Mouse (Mus musculus) heart, embryonic 13.5 days (tissue): ENCODE data around the gene Spopl. TPM values are rescaled to one million over a fixed set of nuclear protein-coding genes. Genes with fewer than 3 reads are reported as not detected.
A peak's percentile ranks its signal among the peaks of the same experiment; 100 is the strongest.
"Not testable (repeated sequence)": the region's sequence is repeated elsewhere in the genome, so short reads cannot be mapped to it uniquely, and the experiment has no call there.

Experiments
- ATAC-seq: fragments of 200-750 bp; cut with Nextera tagmentation; 2 replicates; pipeline ENCODE4 v1.8.0; 2017; ENCODE audit warnings: moderate TSS enrichment; ENCODE audit not compliant: insufficient number of reproducible peaks, low FRiP score, low TSS enrichment; ENCODE audit errors: extremely low read depth
- H3K27ac ChIP-seq: fragments of 300-500 bp; sonication (generic); replicated peaks from 2 replicates; pipeline ENCODE4 v1.5.1; 2015; ENCODE audit warnings: moderate library complexity, mild to moderate bottlenecking, inconsistent platforms
- H3K27me3 ChIP-seq: fragments of 300-500 bp; sonication (generic); replicated peaks from 2 replicates; pipeline ENCODE4 v1.6.1; 2015; ENCODE audit warnings: mild to moderate bottlenecking, inconsistent platforms
- H3K36me3 ChIP-seq: fragments of 300-500 bp; sonication (generic); 2 replicates; pipeline ENCODE4 v1.6.1; 2015; ENCODE audit warnings: mild to moderate bottlenecking, inconsistent platforms
- H3K4me1 ChIP-seq: fragments of 300-500 bp; sonication (generic); 2 replicates; pipeline ENCODE4 v1.6.1; 2015; ENCODE audit warnings: inconsistent platforms
- H3K4me2 ChIP-seq: fragments of 300-500 bp; sonication (generic); 2 replicates; pipeline ENCODE4 v1.6.1; 2015; ENCODE audit warnings: inconsistent platforms, mild to moderate bottlenecking, moderate library complexity
- H3K4me3 ChIP-seq: fragments of 300-500 bp; sonication (generic); 2 replicates; pipeline ENCODE4 v1.5.1; 2015; ENCODE audit warnings: moderate library complexity, mild to moderate bottlenecking, inconsistent platforms
- H3K9ac ChIP-seq: fragments of 300-500 bp; sonication (generic); 2 replicates; pipeline ENCODE4 v1.6.1; 2015; ENCODE audit warnings: inconsistent platforms, mild to moderate bottlenecking, moderate library complexity
- H3K9me3 ChIP-seq: fragments of 300-500 bp; sonication (generic); 2 replicates; pipeline ENCODE4 v1.6.1; 2016; ENCODE audit warnings: inconsistent platforms
- WGBS: fragments of 180-500 bp; shearing (Covaris S2); methylation state at CpG from one replicate; pipeline ENCODE4 v1.1.7; 2015; ENCODE audit warnings: mixed read lengths; 5-methylcytosine and 5-hydroxymethylcytosine counted together
- polyA plus RNA-seq: library from polyadenylated mRNA; unstranded; fragments of >200 nt; fragmentation: Nextera tagmentation; extraction: Ambion mirVana; gene quantifications from 2 replicates; pipeline ENCODE4 v1.2.1, GENCODE M21; 2015

Spopl gene
- polyA plus RNA-seq, result 7.2 and 8.6 TPM in 2 replicates

DNA sequence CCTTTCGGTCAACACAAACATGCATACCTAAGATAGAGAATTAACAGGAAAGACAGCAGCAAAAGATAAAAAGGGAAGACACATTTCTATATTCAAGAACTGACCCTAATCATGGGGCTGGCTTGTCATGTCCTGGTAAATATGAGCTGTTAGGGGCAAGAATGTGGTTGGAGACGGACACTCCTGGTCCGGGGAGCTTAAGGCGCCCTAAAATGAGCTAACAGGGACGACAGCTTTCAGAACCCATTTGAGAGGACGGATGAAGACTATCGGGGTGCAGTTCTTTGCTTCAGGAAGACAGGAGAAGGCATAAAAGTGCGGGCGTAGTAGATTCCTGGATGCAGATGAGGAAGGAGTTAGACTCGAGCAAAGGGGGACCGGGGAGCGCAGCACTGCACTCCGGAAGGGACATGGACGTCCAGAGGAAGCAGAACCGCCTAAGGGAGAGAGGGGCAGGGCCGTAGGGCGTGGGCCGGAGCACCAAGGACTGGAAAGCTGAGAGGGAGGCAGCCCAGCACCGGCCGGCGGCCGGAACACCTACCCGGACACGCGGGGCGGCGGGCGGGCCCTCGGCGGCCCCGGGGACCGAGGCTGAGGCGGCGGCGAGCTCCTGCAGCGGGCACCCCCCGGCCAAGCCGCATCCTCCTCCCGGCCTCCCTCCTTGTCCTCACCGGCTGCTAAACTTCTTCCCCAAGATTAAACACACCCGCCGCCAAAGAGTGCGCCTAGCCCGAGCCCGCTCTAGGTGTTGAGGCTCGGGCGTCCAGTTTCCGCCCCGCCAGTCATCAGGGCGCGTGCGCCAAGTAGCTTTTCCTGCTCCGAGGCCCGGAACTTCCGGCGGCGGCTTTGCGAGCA is at the start of gene Spopl:
Gene Spopl (minus strand): TSS at position 805 of the 855 bp plus-strand sequence.
- H3K9me3 ChIP-seq, result no peaks in the 10 kb centered on the region
- H3K4me3 ChIP-seq, result peak within 1 kb of the TSS; percentile 78
- WGBS, result 2% methylated on average over 56 of the region's 58 CpGs
- ATAC-seq, result peak; percentile 63
- no peaks in the 10 kb centered on the region for H3K27me3 ChIP-seq
- no peaks in the 10 kb centered on the region for H3K36me3 ChIP-seq
- peak within 1 kb of the TSS; percentile 96 for H3K9ac ChIP-seq
- H3K4me1 ChIP-seq, result peaks cover 9% of the 10 kb centered on the region
- peak within 1 kb of the TSS; percentile 84 for H3K4me2 ChIP-seq
- peak within 1 kb of the TSS; percentile 88 for H3K27ac ChIP-seq

DNA sequence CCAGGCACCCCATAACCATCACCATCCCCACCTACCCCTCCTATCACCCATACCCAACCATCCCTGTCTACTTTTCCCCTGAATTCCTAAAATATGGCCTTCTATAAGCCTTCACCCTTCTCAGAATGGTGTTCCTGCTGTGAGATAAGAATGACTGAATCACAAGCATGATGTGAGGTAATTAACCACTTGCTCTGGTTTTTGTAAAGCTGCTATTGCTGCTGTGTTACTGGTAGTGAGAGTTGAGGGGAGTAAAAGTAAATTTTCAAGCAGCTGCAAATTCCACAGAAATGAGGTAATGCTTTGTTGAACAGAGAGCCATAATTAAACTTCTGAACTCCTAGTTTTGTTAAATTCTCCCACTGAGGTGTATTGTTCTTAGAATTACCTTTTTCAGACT is 48.2 kb upstream of the Spopl start:
- H3K27ac ChIP-seq, result no peak overlapping the region
- H3K9ac ChIP-seq, result no peak overlapping the region
- no peak for ATAC-seq
- H3K4me3 ChIP-seq, result no peak overlapping the region
- H3K9me3 ChIP-seq, result no peaks in the 10 kb centered on the region
- no peak overlapping the region for H3K4me2 ChIP-seq
- no peaks in the 10 kb centered on the region for H3K4me1 ChIP-seq
- H3K27me3 ChIP-seq, result no peaks in the 10 kb centered on the region
- no peaks in the 10 kb centered on the region for H3K36me3 ChIP-seq

DNA sequence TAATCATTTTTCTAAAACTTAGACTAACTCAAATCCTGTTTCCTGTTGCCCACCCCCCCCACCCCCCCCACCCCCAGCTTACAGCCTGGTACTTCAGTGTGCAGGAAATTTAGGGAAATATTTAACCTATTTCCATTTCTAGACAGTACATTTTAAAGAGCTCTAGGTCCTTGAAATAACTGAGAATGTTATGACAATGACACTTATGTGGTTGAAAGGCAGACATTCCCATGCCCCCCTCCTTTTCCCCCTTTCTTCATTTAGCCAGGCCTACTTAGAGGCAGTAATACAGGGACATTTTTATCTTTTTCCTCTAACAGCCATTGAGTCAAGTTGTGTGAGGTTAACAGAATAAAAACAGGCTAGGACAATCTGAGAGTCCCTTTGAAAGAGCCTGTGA is 46.1 kb upstream of the Spopl start:
- Histone ChIP-seq H3K27me3 (no peaks in the 10 kb centered on the region), H3K4me1 (no peaks in the 10 kb centered on the region), H3K4me2 (no peak overlapping the region), H3K9ac (no peak overlapping the region), H3K9me3 (no peaks in the 10 kb centered on the region), H3K36me3 (no peaks in the 10 kb centered on the region), H3K4me3 (no peak overlapping the region), H3K27ac (no peak overlapping the region)
- no peak for ATAC-seq

DNA sequence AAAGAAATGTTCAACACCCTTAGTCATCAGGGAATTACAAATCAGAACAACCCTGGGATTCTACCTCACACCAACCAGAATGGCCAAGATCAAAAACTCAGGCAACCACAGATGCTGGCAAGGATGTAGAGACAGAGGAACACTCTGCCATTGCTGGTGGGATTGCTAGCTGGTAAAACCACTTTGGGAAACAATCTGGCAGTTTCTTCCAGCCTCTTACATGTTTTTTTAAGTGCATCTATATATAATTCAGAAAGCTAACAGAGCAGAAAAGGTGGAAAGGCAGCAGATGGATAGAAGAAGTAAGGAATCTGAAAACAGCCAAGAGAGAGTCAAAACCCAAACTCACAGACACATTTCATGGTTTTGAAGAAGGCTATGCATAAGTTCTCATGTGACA is 33.5 kb upstream of the Spopl start:
- Histone ChIP-seq H3K4me2 (no peak overlapping the region), H3K9ac (no peak overlapping the region), H3K4me1 (no peaks in the 10 kb centered on the region), H3K9me3 (no peaks in the 10 kb centered on the region), H3K36me3 (no peaks in the 10 kb centered on the region), H3K27me3 (no peaks in the 10 kb centered on the region), H3K27ac (no peak overlapping the region), H3K4me3 (no peak overlapping the region)
- ATAC-seq, result no peak

DNA sequence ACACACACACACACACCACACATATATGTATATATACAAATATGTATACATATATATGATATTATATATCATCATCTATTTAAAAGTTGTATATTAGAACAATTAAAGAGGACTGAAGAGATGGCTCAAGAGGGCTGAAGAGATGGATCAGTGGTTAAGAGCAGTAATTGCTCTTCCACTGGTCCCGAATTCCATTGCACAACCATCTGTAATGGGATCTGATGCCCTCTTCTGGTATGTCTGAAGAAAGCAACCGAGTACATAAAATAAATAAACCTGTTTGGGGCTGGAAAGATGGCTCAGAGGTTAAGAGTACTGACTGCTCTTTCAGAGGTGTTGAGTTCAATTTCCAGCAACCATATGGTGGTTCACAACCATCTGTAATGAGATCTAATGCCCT is 16.9 kb upstream of the Spopl start:
- Histone ChIP-seq H3K9ac (no peak overlapping the region), H3K4me2 (no peak overlapping the region), H3K36me3 (no peaks in the 10 kb centered on the region), H3K27me3 (no peaks in the 10 kb centered on the region), H3K27ac (no peak overlapping the region), H3K4me1 (no peaks in the 10 kb centered on the region), H3K9me3 (no peaks in the 10 kb centered on the region), H3K4me3 (no peak overlapping the region)
- WGBS, result 31% methylated on average over 2 of the region's 2 CpGs
- no peak for ATAC-seq

DNA sequence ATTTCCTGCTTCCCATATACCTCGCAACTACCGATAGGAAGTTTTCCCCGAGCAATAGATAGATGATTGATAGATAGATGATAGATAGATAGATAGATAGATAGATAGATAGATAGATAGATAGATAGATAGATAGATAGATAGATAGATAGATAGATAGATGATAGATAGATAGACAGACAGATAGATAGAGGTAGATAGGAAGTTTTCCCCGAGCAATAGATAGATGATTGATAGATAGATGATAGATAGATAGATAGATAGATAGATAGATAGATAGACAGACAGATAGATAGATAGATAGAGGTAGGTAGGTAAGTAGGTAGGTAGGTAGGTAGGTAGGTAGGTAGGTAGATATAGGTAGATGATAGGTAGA is 239 bp upstream of the Spopl start:
- H3K4me1 ChIP-seq, ATAC-seq, H3K9me3 ChIP-seq, H3K36me3 ChIP-seq, H3K27me3 ChIP-seq: not testable (repeated sequence)
- peak overlapping the region; percentile 78 for H3K4me3 ChIP-seq
- peak overlapping the region; percentile 96; the same call in 1 of the 2 replicates for H3K9ac ChIP-seq
- H3K4me2 ChIP-seq, result peak overlapping the region; percentile 84
- H3K27ac ChIP-seq, result peak overlapping the region; percentile 88
- WGBS, result 16% methylated on average over 4 of the region's 4 CpGs

DNA sequence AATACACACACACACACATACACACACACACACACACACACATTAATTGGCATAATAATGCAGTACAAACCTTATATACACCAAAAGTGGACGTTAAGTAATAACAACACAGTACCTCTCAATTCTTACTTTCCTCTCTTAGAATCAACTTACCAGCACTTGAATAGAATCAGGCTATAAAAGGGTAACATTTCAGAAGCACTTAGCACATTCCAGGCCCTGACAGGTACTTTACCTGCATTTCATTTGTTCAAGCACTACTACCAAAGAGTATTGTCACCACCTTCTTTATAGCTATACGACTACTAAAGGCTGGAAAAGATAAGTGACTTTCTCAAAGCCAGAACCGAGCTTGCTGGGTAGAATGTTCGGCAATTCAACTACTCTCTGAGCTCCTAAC is 1.3 kb downstream of the Spopl start:
- Histone ChIP-seq H3K4me2 (peak overlapping the region; percentile 84), H3K27me3 (no peaks in the 10 kb centered on the region), H3K9ac (peak overlapping the region; percentile 96), H3K4me3 (peak overlapping the region; percentile 78), H3K27ac (no peak overlapping the region), H3K9me3 (no peaks in the 10 kb centered on the region), H3K4me1 (peaks cover 12% of the 10 kb centered on the region), H3K36me3 (no peaks in the 10 kb centered on the region)
- ATAC-seq, result no peak
- WGBS, result 59% methylated on average over 4 of the region's 4 CpGs

DNA sequence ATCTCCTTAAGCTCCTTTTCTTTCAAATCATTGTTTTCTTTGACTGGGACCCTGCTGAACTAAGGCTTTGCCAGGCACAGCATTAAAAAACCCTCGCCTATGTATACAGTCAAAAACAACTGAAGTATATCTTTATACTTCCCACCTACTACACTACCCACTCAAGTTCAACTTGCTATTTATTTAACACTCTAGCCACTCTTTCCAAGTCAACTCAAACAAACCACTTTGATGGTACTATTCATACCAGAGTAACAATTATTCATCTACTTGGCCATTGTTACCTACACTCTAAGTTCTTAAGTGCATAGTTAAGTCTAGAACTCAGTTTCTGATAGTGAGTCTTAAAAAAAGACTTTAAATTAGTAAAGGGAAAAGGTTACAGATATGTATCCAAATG is 3.1 kb downstream of the Spopl start:
- H3K36me3 ChIP-seq, result no peaks in the 10 kb centered on the region
- H3K4me1 ChIP-seq, result peaks cover 14% of the 10 kb centered on the region
- no peak overlapping the region for H3K9ac ChIP-seq
- H3K27ac ChIP-seq, result no peak overlapping the region
- H3K27me3 ChIP-seq, result no peaks in the 10 kb centered on the region
- no peak overlapping the region for H3K4me3 ChIP-seq
- no peaks in the 10 kb centered on the region for H3K9me3 ChIP-seq
- H3K4me2 ChIP-seq, result no peak overlapping the region
- WGBS, result 78% methylated on average over 1 of the region's 1 CpGs
- ATAC-seq, result no peak

DNA sequence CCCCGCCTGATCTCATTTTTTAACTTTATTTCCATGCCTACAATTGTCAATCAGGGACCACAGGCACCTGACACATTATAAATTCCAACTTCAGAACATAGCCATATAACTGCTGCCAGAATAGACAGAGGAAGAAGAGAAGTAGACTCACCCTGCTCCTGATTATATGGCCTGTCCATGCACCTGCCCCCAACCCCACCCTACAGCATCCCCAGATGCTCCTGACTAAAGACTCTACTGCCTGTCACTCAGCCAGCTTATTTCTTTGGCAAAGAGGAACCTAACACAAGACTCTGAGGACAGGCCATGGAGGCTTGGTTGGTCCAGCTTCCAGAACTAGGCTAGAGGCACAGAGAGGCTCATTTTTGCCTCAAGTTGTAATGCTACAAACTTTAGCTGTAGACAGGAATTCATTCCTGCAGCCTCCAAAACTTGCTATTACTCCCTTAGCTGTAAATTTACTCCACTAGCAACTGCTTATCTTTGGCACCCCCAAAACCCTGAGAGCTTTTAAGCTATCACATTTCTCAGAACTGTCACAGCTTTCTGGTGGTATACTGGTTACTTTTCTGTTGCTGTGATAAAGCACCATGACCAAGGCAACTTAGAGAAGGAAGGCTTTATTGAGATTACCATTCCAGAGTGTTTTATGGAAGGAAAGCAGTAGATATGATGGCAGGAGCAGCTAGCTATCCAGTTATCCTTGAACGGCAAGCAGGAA is 6.7 kb downstream of the Spopl start:
- no peak overlapping the region for H3K9ac ChIP-seq
- WGBS, result 73% methylated on average over 2 of the region's 2 CpGs
- H3K27ac ChIP-seq, result no peak overlapping the region
- H3K4me3 ChIP-seq, result no peak overlapping the region
- H3K4me1 ChIP-seq, result peaks cover 4% of the 10 kb centered on the region; the same call in 1 of the 2 replicates
- H3K27me3 ChIP-seq, result no peaks in the 10 kb centered on the region
- no peaks in the 10 kb centered on the region for H3K9me3 ChIP-seq
- ATAC-seq, result no peak
- no peak overlapping the region for H3K4me2 ChIP-seq
- H3K36me3 ChIP-seq, result peaks cover 6% of the 10 kb centered on the region; the same call in 1 of the 2 replicates

DNA sequence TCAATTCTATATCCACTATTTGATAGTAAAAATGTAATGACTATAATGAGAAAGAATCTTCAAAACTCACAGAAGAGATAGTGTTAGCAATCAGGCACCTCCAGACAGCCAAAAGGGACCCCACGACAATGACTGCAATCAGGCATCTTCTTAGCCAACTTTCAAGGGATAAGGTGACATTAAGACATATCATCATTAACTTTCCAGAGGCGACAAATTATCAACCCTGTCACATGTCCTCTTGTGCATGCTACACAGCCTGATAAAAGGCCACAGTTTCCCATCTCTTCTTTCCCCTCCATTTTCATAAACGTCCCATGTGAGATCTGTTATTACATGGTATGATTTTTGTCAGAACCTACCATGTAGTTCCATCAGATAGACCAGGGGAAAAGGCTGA is 9.0 kb downstream of the Spopl start:
- no peaks in the 10 kb centered on the region for H3K27me3 ChIP-seq
- no peak for ATAC-seq
- peaks cover 6% of the 10 kb centered on the region; the same call in 1 of the 2 replicates for H3K36me3 ChIP-seq
- no peak overlapping the region for H3K27ac ChIP-seq
- 88% methylated on average over 3 of the region's 3 CpGs for WGBS
- no peak overlapping the region for H3K4me2 ChIP-seq
- peaks cover 4% of the 10 kb centered on the region; the same call in 1 of the 2 replicates for H3K4me1 ChIP-seq
- H3K9ac ChIP-seq, result no peak overlapping the region
- no peaks in the 10 kb centered on the region for H3K9me3 ChIP-seq
- H3K4me3 ChIP-seq, result no peak overlapping the region

DNA sequence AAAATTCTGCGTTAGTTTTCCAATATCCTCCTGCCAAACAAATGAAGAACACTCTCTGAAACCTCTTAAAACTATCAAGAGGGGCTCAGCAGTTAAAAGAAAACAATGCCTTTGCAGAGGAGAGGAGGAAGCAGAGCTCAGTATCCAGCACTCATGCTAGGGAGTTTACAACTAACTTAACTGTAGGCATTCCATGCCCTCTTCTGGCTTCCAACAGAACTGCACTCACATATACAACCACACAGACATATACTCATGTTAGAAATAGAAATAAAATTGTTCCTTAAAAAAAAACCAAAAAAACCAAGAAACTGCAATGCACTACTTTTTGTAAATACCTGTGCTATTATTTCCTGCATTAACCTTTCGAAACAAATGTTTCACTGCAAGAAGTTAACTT is 12.7 kb downstream of the Spopl start:
- Histone ChIP-seq H3K4me2 (no peak overlapping the region), H3K9me3 (no peaks in the 10 kb centered on the region), H3K27me3 (no peaks in the 10 kb centered on the region), H3K36me3 (peaks cover 6% of the 10 kb centered on the region; the same call in 1 of the 2 replicates), H3K4me3 (no peak overlapping the region), H3K9ac (no peak overlapping the region), H3K27ac (no peak overlapping the region), H3K4me1 (no peaks in the 10 kb centered on the region)
- ATAC-seq, result no peak
- 82% methylated on average over 2 of the region's 2 CpGs for WGBS
